Comparison of ENCODE assay signal across 15 mouse cellular contexts in the genomic region with DNA sequence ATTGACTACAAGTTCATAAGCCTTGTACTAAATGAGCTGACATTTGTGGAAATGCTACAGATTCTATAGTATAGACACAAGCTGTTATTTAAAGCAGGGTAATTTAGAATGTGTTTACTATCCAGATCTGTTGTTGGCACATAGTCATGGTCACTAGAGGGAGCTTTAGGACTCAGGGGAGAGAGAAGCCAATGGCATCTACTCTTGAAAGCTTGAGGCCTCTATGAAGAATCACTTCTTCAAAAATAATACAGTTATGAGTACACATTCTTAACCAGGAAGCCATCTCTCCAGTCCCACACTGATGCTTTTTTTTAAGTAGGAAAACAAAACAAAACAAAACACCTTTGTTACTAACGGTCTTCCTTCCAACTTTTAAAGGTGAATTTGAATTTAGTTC. TPM values are rescaled to one million over a fixed set of nuclear protein-coding genes. Genes with fewer than 3 reads are reported as not detected.
A peak's percentile ranks its signal among the peaks of the same experiment; 100 is the strongest.
DNase-seq lines count a peak whose midpoint lies in the region; ATAC-seq lines count a peak whose summit lies in the region.
"Had no signal": no experiment of that assay in that cellular context is flagged by ENCODE, and none has a peak within 500 bp of the region (broad histone marks: within the 10 kb centered on the region; RNA-seq: fewer than 3 reads in every experiment).

No protein-coding gene starts in this region.

- H3K27me3 ChIP-seq in kidney, embryonic 16.5 days (ENCODE audit: insufficient read depth, low read length) = no peaks in the 10 kb centered on the region

- H3K9me3 ChIP-seq in kidney, embryonic 16.5 days (ENCODE audit: low read length) = no peaks in the 10 kb centered on the region; the same call in 1 of the 2 replicates
- H3K9me3 ChIP-seq: embryonic facial prominence, embryonic 10.5 days; forebrain, embryonic 10.5 days had no signal

- ATAC-seq in cerebellum, adult (ENCODE audit: insufficient number of reproducible peaks, low FRiP score, low TSS enrichment) = no peak
- no peak for ATAC-seq in kidney, embryonic 16.5 days (ENCODE audit: low FRiP score, low TSS enrichment)

- H3K27ac ChIP-seq in kidney, embryonic 16.5 days (ENCODE audit: low read length) = no peak overlapping the region
- H3K27ac ChIP-seq: embryonic facial prominence, embryonic 10.5 days; forebrain, embryonic 10.5 days; macrophage had no signal

- H3K4me2 ChIP-seq in kidney, embryonic 16.5 days (replicated peaks; ENCODE audit: low read depth, low read length) = no peak overlapping the region

- no peak overlapping the region for H3K9ac ChIP-seq in kidney, embryonic 16.5 days (replicated peaks; ENCODE audit: low read length)

- WGBS in kidney, embryonic 16.5 days = 94% methylated on average over 1 of the region's 1 CpGs

- peak; percentile 11 to 17 for DNase-seq in cerebellum, postnatal 10 days
- peak; percentile 24 for DNase-seq in kidney, postnatal 14 days
- DNase-seq in urinary bladder, postnatal 14 days (ENCODE audit: low spot score) = peak; percentile 11
- DNase-seq in urinary bladder, adult 2 months (ENCODE audit: low spot score) = no peak
- DNase-seq in right cerebral cortex, postnatal 14 days = no peak
- DNase-seq in ovary, postnatal 36 days (ENCODE audit: low spot score) = no peak
- DNase-seq: cerebellum, adult 18-20 months; gastrocnemius, postnatal 25 days; left cerebral cortex, postnatal 4 days; spleen, adult 18-20 months had no signal

- no peak overlapping the region for H3K4me3 ChIP-seq in kidney, embryonic 16.5 days (ENCODE audit: low read length)
- H3K4me3 ChIP-seq: embryonic facial prominence, embryonic 10.5 days; forebrain, embryonic 10.5 days had no signal

- H3K36me3 ChIP-seq in kidney, embryonic 16.5 days (ENCODE audit: insufficient read depth, low read length) = no peaks in the 10 kb centered on the region
- H3K36me3 ChIP-seq: embryonic facial prominence, embryonic 10.5 days; forebrain, embryonic 10.5 days had no signal

- H3K4me1 ChIP-seq in kidney, embryonic 16.5 days (ENCODE audit: insufficient read depth, low read length) = peaks cover 16% of the 10 kb centered on the region
- H3K4me1 ChIP-seq: embryonic facial prominence, embryonic 10.5 days had no signal

RNA-seq across cellular contexts. Expression of gene Ccdc34, which starts 45.5 kb away (rescaled TPM):
- 39.5 and 44.9 TPM in 2 replicates for polyA plus RNA-seq in kidney, embryonic 16.5 days (2015; fragmentation: Nextera tagmentation; extraction: Ambion mirVana)
- 9.4 and 9.5 TPM in 2 replicates for polyA plus RNA-seq in urinary bladder, adult 2 months (2012; rRNA removed)

Comparison
In these comparisons a context has a peak if more than half of its experiments do, and no peak if none do; other contexts are left out.
1. DNase-seq: peak in cerebellum, postnatal 10 days (2 of 2), kidney, postnatal 14 days (single experiment) and urinary bladder, postnatal 14 days (single experiment); none in urinary bladder, adult 2 months (single experiment), right cerebral cortex, postnatal 14 days (single experiment) and ovary, postnatal 36 days (single experiment).